Mouse (Mus musculus): ENCODE measurements around the gene Psenen.
A peak's percentile ranks its signal among the peaks of the same experiment; 100 is the strongest.

The Psenen gene

GRCm38 (mm10) chr7:30588676-30589434 lies 25.4 kb upstream of the Psenen start, which contains the start of gene Kmt2b:
Gene Kmt2b, minus strand, starts transcription at chr7:30588726.
- DNase-seq (ENCODE audit: low read depth, low spot score): peak; percentile 99

- peak; percentile 42 for DNase-seq (ENCODE audit: low read depth, low spot score)
Observed at GRCm38 (mm10) chr7:30587842-30588667, 24.6 kb upstream of the Psenen start.

GRCm38 (mm10) chr7:30586455-30587020 lies 23.1 kb upstream of the Psenen start:
- no peak for DNase-seq (ENCODE audit: low read depth, low spot score)

- no peak for DNase-seq (ENCODE audit: low read depth, low spot score)
Observed at GRCm38 (mm10) chr7:30585170-30585569, 21.7 kb upstream of the Psenen start.

GRCm38 (mm10) chr7:30584339-30584738 lies 20.9 kb upstream of the Psenen start:
- no peak for DNase-seq (ENCODE audit: low read depth, low spot score)

GRCm38 (mm10) chr7:30581547-30581946 lies 18.1 kb upstream of the Psenen start:
- no peak for DNase-seq (ENCODE audit: low read depth, low spot score)

- DNase-seq (ENCODE audit: low read depth, low spot score): no peak
Observed at GRCm38 (mm10) chr7:30579950-30580349, 16.5 kb upstream of the Psenen start.

- DNase-seq (ENCODE audit: low read depth, low spot score): no peak
Observed at GRCm38 (mm10) chr7:30572969-30573368, 9.5 kb upstream of the Psenen start.

GRCm38 (mm10) chr7:30572389-30572788 lies 9.0 kb upstream of the Psenen start:
- DNase-seq (ENCODE audit: low read depth, low spot score): no peak

GRCm38 (mm10) chr7:30567555-30567954 lies 4.1 kb upstream of the Psenen start:
- no peak for DNase-seq (ENCODE audit: low read depth, low spot score)

GRCm38 (mm10) chr7:30566033-30566432 lies 2.6 kb upstream of the Psenen start:
- no peak for DNase-seq (ENCODE audit: low read depth, low spot score)

- DNase-seq (ENCODE audit: low read depth, low spot score): no peak
Observed at GRCm38 (mm10) chr7:30564970-30565571, 1.6 kb upstream of the Psenen start, which contains the start of gene Igflr1. Gene Igflr1, plus strand, starts transcription at chr7:30565427.

- DNase-seq (ENCODE audit: low read depth, low spot score): peak; percentile 66
Observed at GRCm38 (mm10) chr7:30563906-30564280, 466 bp upstream of the Psenen start.

- DNase-seq (ENCODE audit: low read depth, low spot score): no peak
Observed at GRCm38 (mm10) chr7:30562526-30563116, 806 bp downstream of the Psenen start.

- DNase-seq (ENCODE audit: low read depth, low spot score): no peak
Observed at GRCm38 (mm10) chr7:30560296-30560695, 3.1 kb downstream of the Psenen start.

- DNase-seq (ENCODE audit: low read depth, low spot score): peak; percentile 99
Observed at GRCm38 (mm10) chr7:30559443-30559954, 3.9 kb downstream of the Psenen start, which contains the start of gene Lin37. Gene Lin37, minus strand, starts transcription at chr7:30559838.

- DNase-seq (ENCODE audit: low read depth, low spot score): no peak
Observed at GRCm38 (mm10) chr7:30558656-30559442, 4.6 kb downstream of the Psenen start.

GRCm38 (mm10) chr7:30557901-30558514 lies 5.4 kb downstream of the Psenen start:
- DNase-seq (ENCODE audit: low read depth, low spot score): peak; percentile 39

GRCm38 (mm10) chr7:30556894-30557536 lies 6.4 kb downstream of the Psenen start:
- peak; percentile 40 for DNase-seq (ENCODE audit: low read depth, low spot score)
